Mouse (Mus musculus) adrenal gland, postnatal 14 days (tissue): Measurements from ENCODE around the gene Dimt1. TPM values are rescaled to one million over a fixed set of nuclear protein-coding genes. Genes with fewer than 3 reads are reported as not detected.
"Not testable (repeated sequence)": the region's sequence is repeated elsewhere in the genome, so short reads cannot be mapped to it uniquely, and the experiment has no call there.

Experiments used
- DNase-seq: peaks from one replicate; pipeline ENCODE4 v3.0.0; 2021; ENCODE audit warnings: mixed read lengths
- long read RNA-seq, 2 experiments: library from polyadenylated mRNA; stranded (forward); transcript quantifications; one replicate each; pipeline ENCODE4 v2.0.0; 2021
- total RNA-seq: library from RNA; stranded (reverse); gene quantifications from 2 replicates; pipeline ENCODE4 v1.2.3, GENCODE M21; 2021

The Dimt1 gene
- 17.0 and 17.5 TPM in 2 replicates for total RNA-seq
- long read RNA-seq, experiment 1, transcript Dimt1-201 (12 exons, 2,051 nt) = major isoform, 19 of 24 reads
- long read RNA-seq, experiment 1, partial matches to known transcripts = 0 of 24 reads
- long read RNA-seq, experiment 1, other reads (novel, unspliced or antisense) = 5 of 24 reads
- long read RNA-seq, experiment 2, transcript Dimt1-201 (12 exons, 2,051 nt) = major isoform, 10 of 16 reads
- long read RNA-seq, experiment 2, partial matches to known transcripts = 1 of 16 reads
- long read RNA-seq, experiment 2, other reads (novel, unspliced or antisense) = 4 of 16 reads

GRCm38 (mm10) chr13:106946594-106947540 is at the start of gene Dimt1:
Gene Dimt1 (plus strand): TSS chr13:106947127.
- DNase-seq = peak; percentile 97

GRCm38 (mm10) chr13:106904637-106905036 is 42.3 kb upstream of the Dimt1 start:
- no peak for DNase-seq

- not testable (repeated sequence) for DNase-seq
Measured at GRCm38 (mm10) chr13:106905154-106905553, 41.8 kb upstream of the Dimt1 start.

GRCm38 (mm10) chr13:106907273-106907672 is 39.7 kb upstream of the Dimt1 start:
- DNase-seq = no peak

- peak; percentile 47 for DNase-seq
Measured at GRCm38 (mm10) chr13:106910096-106910495, 36.8 kb upstream of the Dimt1 start.

GRCm38 (mm10) chr13:106913125-106913736 is 33.7 kb upstream of the Dimt1 start:
- DNase-seq = no peak

- DNase-seq = no peak
Measured at GRCm38 (mm10) chr13:106918322-106919050, 28.4 kb upstream of the Dimt1 start.

- not testable (repeated sequence) for DNase-seq
Measured at GRCm38 (mm10) chr13:106925921-106926320, 21.0 kb upstream of the Dimt1 start.

- no peak for DNase-seq
Measured at GRCm38 (mm10) chr13:106928296-106928695, 18.6 kb upstream of the Dimt1 start.

GRCm38 (mm10) chr13:106929201-106929600 is 17.7 kb upstream of the Dimt1 start:
- peak; percentile 56 for DNase-seq

- no peak for DNase-seq
Measured at GRCm38 (mm10) chr13:106935871-106936255, 11.1 kb upstream of the Dimt1 start.

- DNase-seq = peak; percentile 97
Measured at GRCm38 (mm10) chr13:106936256-106937137, 10.4 kb upstream of the Dimt1 start, which contains the start of gene Ipo11. Gene Ipo11 (minus strand): TSS chr13:106936958.

GRCm38 (mm10) chr13:106937138-106937472 is 9.8 kb upstream of the Dimt1 start:
- DNase-seq = no peak

- no peak for DNase-seq
Measured at GRCm38 (mm10) chr13:106941211-106941976, 5.5 kb upstream of the Dimt1 start.

GRCm38 (mm10) chr13:106942721-106943120 is 4.2 kb upstream of the Dimt1 start:
- DNase-seq = no peak

GRCm38 (mm10) chr13:106945518-106945917 is 1.4 kb upstream of the Dimt1 start:
- DNase-seq = no peak

- DNase-seq = no peak
Measured at GRCm38 (mm10) chr13:106947583-106947982, 656 bp downstream of the Dimt1 start.

GRCm38 (mm10) chr13:106954880-106955279 is 8.0 kb downstream of the Dimt1 start:
- no peak for DNase-seq

GRCm38 (mm10) chr13:106957554-106957953 is 10.6 kb downstream of the Dimt1 start:
- no peak for DNase-seq

GRCm38 (mm10) chr13:106958286-106958685 is 11.4 kb downstream of the Dimt1 start:
- DNase-seq = no peak
